Mouse (Mus musculus) hindbrain, embryonic 15.5 days (tissue): Measurements from ENCODE around the gene Rnf181. TPM values are rescaled to one million over a fixed set of nuclear protein-coding genes. Genes with fewer than 3 reads are reported as not detected.

ENCODE experiments used
- ATAC-seq: fragments of 200-750 bp; cut with Nextera tagmentation; 2 replicates; pipeline ENCODE4 v1.8.0; 2017; ENCODE audit warnings: low read depth, moderate number of reproducible peaks, moderate TSS enrichment; ENCODE audit not compliant: low FRiP score
- H3K27ac ChIP-seq: fragments of 300-500 bp; sonication (generic); replicated peaks from 2 replicates; pipeline ENCODE4 v1.5.1; 2015; ENCODE audit warnings: mild to moderate bottlenecking, inconsistent platforms
- H3K27me3 ChIP-seq: fragments of 300-500 bp; sonication (generic); 2 replicates; pipeline ENCODE4 v1.6.1; 2015; ENCODE audit warnings: control low read depth, inconsistent platforms
- H3K36me3 ChIP-seq: fragments of 300-500 bp; sonication (generic); 2 replicates; pipeline ENCODE4 v1.6.1; 2015; ENCODE audit warnings: control low read depth, inconsistent platforms
- H3K4me1 ChIP-seq: fragments of 300-500 bp; sonication (generic); replicated peaks from 2 replicates; pipeline ENCODE4 v1.6.1; 2015; ENCODE audit warnings: control low read depth, inconsistent platforms
- H3K4me2 ChIP-seq: fragments of 300-500 bp; sonication (generic); 2 replicates; pipeline ENCODE4 v1.6.1; 2015; ENCODE audit warnings: moderate library complexity, mild to moderate bottlenecking, inconsistent platforms
- H3K4me3 ChIP-seq: fragments of 300-500 bp; sonication (generic); 2 replicates; pipeline ENCODE4 v1.5.1; 2015; ENCODE audit warnings: mild to moderate bottlenecking, inconsistent platforms
- H3K9ac ChIP-seq: fragments of 300-500 bp; sonication (generic); 2 replicates; pipeline ENCODE4 v1.6.1; 2015; ENCODE audit warnings: inconsistent platforms
- H3K9me3 ChIP-seq: fragments of 300-500 bp; sonication (generic); 2 replicates; pipeline ENCODE4 v1.6.1; 2016; ENCODE audit warnings: control low read depth, inconsistent platforms
- WGBS: fragments of 180-500 bp; shearing (Covaris S2); methylation state at CpG from one replicate; pipeline ENCODE4 v1.1.7; 2015; 5-methylcytosine and 5-hydroxymethylcytosine counted together
- polyA plus RNA-seq: library from polyadenylated mRNA; unstranded; fragments of >200 nt; fragmentation: Nextera tagmentation; extraction: Ambion mirVana; gene quantifications from 2 replicates; pipeline ENCODE4 v1.2.1, GENCODE M21; 2015

Rnf181 gene
- polyA plus RNA-seq, 1 experiment from 2014 or later = 135 TPM

DNA sequence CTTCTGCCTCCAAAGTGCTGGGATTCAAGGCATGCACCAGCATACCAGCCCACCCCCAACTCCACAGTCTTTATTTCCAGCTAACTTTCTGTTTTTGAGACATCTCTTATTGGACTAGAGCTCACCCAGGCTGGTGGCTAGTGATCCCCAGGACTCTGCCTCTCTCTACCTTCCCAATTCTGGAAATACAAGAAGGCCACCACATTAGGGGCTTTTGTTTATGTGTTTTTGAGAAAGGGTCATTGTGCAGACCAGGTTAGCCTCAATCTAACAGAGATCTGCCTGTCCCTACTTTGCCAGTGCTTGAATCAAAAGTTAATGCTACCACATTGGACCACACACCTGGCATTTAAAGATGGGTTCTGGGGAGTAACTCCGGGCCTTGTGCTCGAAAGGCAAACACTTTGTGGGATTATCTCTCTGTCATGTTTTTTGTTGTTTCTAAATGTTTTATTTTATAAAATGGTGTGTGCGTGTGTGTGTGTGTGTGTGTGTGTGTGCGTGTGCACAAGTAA is 761 bp upstream of the Rnf181 start:
- H3K4me3 ChIP-seq = no peak overlapping the region
- ATAC-seq = no peak
- H3K9ac ChIP-seq = no peak overlapping the region
- no peaks in the 10 kb centered on the region for H3K36me3 ChIP-seq
- H3K27ac ChIP-seq = no peak overlapping the region
- no peaks in the 10 kb centered on the region for H3K9me3 ChIP-seq
- WGBS = 77% methylated on average over 4 of the region's 4 CpGs
- 0 out of 2 replicates have a peak, but pooled peaks cover 2% of the 10 kb centered on the region for H3K27me3 ChIP-seq
- H3K4me2 ChIP-seq = no peak overlapping the region
- H3K4me1 ChIP-seq = peaks cover 7% of the 10 kb centered on the region

DNA sequence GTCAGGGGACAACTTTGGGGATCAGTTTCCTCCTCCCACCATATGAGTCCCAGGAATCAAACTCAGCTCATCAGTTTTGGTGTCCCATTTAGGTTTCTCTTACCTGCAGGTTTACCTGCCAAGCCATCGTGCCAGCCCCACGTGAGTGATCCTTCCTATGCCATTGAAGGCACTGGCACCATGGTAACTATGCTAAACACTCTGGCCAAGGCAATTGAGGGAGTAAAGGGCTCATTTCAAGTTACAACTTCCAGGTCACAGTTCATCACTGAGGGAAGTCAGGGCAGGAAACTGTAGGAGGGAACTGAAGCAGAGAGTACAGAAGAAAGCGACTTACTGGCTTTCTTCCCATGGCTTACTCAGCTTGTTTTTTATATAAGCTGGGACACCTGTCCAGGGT is 452 bp downstream of the Rnf181 start:
- Histone ChIP-seq H3K27me3 (0 out of 2 replicates have a peak, but pooled peaks cover 2% of the 10 kb centered on the region), H3K4me1 (peaks cover 13% of the 10 kb centered on the region), H3K36me3 (no peaks in the 10 kb centered on the region), H3K4me2 (no peak overlapping the region), H3K9ac (no peak overlapping the region), H3K4me3 (no peak overlapping the region), H3K27ac (no peak overlapping the region), H3K9me3 (no peaks in the 10 kb centered on the region)
- WGBS = 66% methylated on average over 3 of the region's 3 CpGs
- ATAC-seq = no peak

DNA sequence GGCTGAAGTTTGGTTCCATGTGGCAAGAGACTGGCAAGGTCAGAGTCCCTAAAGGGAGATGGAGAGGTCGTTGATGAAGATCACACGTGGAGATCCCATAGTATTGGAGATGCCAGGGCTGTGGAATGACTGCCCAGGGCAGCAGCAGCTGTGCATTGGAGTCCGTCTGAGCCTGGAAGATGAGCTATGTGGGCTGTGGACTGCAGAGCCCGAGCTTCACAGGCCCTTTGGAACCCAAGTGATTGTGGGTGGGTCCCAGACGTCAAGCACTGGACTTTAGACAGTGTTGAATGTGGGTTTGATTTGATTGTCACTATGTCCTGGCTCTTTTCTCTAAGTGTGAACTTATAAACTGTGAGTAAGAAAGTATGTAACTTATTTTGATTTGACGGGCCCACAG is 1.8 kb downstream of the Rnf181 start:
- 0 out of 2 replicates have a peak, but pooled peaks cover 2% of the 10 kb centered on the region for H3K27me3 ChIP-seq
- no peak overlapping the region for H3K4me2 ChIP-seq
- peaks cover 25% of the 10 kb centered on the region for H3K4me1 ChIP-seq
- no peaks in the 10 kb centered on the region for H3K9me3 ChIP-seq
- peaks cover 6% of the 10 kb centered on the region; the same call in 1 of the 2 replicates for H3K36me3 ChIP-seq
- no peak for ATAC-seq
- no peak overlapping the region for H3K9ac ChIP-seq
- no peak overlapping the region for H3K27ac ChIP-seq
- H3K4me3 ChIP-seq = no peak overlapping the region
- WGBS = 74% methylated on average over 6 of the region's 6 CpGs

DNA sequence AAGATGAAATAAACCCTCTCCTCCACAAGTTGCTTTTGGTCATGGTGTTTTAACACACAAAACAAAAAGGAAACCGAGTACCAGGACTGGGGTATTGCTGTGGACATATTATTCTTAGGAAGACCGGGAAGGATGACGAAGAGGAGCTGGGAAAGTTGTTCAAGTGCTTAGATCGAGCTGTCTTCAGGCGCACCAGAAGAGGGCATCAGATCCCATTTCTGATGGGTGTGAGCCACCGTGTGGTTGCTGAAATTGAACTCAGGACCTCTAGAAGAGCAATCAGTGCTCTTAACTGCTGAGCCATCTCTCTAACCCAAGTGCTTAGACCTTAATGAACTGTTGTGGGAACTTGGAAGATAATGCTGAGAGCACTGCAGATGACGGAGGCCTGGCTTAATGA is 2.7 kb downstream of the Rnf181 start:
- ATAC-seq = no peak
- H3K9ac ChIP-seq = no peak overlapping the region
- 0 out of 2 replicates have a peak, but pooled peaks cover 2% of the 10 kb centered on the region for H3K27me3 ChIP-seq
- WGBS = 46% methylated on average over 7 of the region's 7 CpGs
- peaks cover 28% of the 10 kb centered on the region for H3K4me1 ChIP-seq
- H3K36me3 ChIP-seq = peaks cover 15% of the 10 kb centered on the region
- no peak overlapping the region for H3K4me2 ChIP-seq
- no peak overlapping the region for H3K27ac ChIP-seq
- H3K9me3 ChIP-seq = no peaks in the 10 kb centered on the region
- no peak overlapping the region for H3K4me3 ChIP-seq

GRCm38 (mm10) chr6:72362132-72363028 is 4.4 kb downstream of the Rnf181 start:
- Histone ChIP-seq H3K36me3 (peaks cover 23% of the 10 kb centered on the region), H3K27me3 (0 out of 2 replicates have a peak, but pooled peaks cover 2% of the 10 kb centered on the region), H3K4me2 (peak overlapping the region; percentile 92), H3K4me3 (peak overlapping the region; percentile 74), H3K4me1 (peaks cover 32% of the 10 kb centered on the region), H3K27ac (peak overlapping the region; percentile 90), H3K9me3 (no peaks in the 10 kb centered on the region), H3K9ac (peak overlapping the region; percentile 68)
- WGBS = 1% methylated on average over 42 of the region's 42 CpGs
- peak; percentile 99 for ATAC-seq

GRCm38 (mm10) chr6:72361121-72361551 is 5.6 kb downstream of the Rnf181 start:
- Histone ChIP-seq H3K9ac (peak overlapping the region; percentile 68), H3K27ac (no peak overlapping the region), H3K27me3 (0 out of 2 replicates have a peak, but pooled peaks cover 2% of the 10 kb centered on the region), H3K36me3 (peaks cover 23% of the 10 kb centered on the region), H3K4me1 (peaks cover 45% of the 10 kb centered on the region), H3K4me3 (peak overlapping the region; percentile 74), H3K4me2 (peak overlapping the region; percentile 92), H3K9me3 (no peaks in the 10 kb centered on the region)
- no peak for ATAC-seq
- 84% methylated on average over 5 of the region's 5 CpGs for WGBS

GRCm38 (mm10) chr6:72360599-72360935 is 6.2 kb downstream of the Rnf181 start:
- Histone ChIP-seq H3K4me3 (0 out of 2 replicates have a peak overlapping the region, but pooled peaks have one; percentile 74), H3K4me2 (peak overlapping the region; percentile 92; the same call in 1 of the 2 replicates), H3K4me1 (peaks cover 50% of the 10 kb centered on the region), H3K9ac (no peak overlapping the region), H3K9me3 (no peaks in the 10 kb centered on the region), H3K27me3 (0 out of 2 replicates have a peak, but pooled peaks cover 2% of the 10 kb centered on the region), H3K27ac (no peak overlapping the region), H3K36me3 (peaks cover 23% of the 10 kb centered on the region)
- 48% methylated on average over 7 of the region's 7 CpGs for WGBS
- no peak for ATAC-seq

GRCm38 (mm10) chr6:72359891-72360598 is 6.7 kb downstream of the Rnf181 start:
- Histone ChIP-seq H3K27me3 (0 out of 2 replicates have a peak, but pooled peaks cover 2% of the 10 kb centered on the region), H3K36me3 (peaks cover 23% of the 10 kb centered on the region), H3K27ac (no peak overlapping the region), H3K4me3 (no peak overlapping the region), H3K9me3 (no peaks in the 10 kb centered on the region), H3K9ac (no peak overlapping the region), H3K4me1 (peaks cover 50% of the 10 kb centered on the region), H3K4me2 (0 out of 2 replicates have a peak overlapping the region, but pooled peaks have one; percentile 1)
- 77% methylated on average over 11 of the region's 11 CpGs for WGBS
- ATAC-seq = no peak

DNA sequence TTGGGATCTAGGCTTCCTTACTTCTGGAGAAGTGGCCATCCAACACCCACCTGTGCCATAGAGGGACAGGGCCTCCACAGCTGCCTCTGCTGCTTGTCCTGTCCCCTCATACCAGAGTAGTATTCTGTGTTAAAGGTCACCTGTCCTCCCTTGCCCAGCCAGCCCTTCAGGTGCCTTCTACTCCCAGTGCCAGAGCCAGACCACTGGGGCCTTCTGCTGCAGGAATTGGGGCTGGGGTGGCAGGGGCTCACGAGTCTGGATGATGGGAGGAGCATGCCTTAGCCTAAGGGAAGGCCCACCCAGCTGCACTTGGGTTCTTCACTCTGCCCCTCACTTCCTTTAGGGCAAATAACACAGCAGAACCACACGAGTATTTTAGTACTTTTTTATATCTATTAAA is 7.4 kb downstream of the Rnf181 start:
- H3K4me2 ChIP-seq = no peak overlapping the region
- H3K27me3 ChIP-seq = 0 out of 2 replicates have a peak, but pooled peaks cover 1% of the 10 kb centered on the region
- peaks cover 23% of the 10 kb centered on the region for H3K36me3 ChIP-seq
- no peaks in the 10 kb centered on the region for H3K9me3 ChIP-seq
- H3K4me1 ChIP-seq = peaks cover 56% of the 10 kb centered on the region
- H3K27ac ChIP-seq = no peak overlapping the region
- no peak overlapping the region for H3K9ac ChIP-seq
- WGBS = 73% methylated on average over 2 of the region's 2 CpGs
- no peak overlapping the region for H3K4me3 ChIP-seq
- ATAC-seq = no peak

GRCm38 (mm10) chr6:72358086-72358764 is 8.5 kb downstream of the Rnf181 start:
- no peaks in the 10 kb centered on the region for H3K27me3 ChIP-seq
- ATAC-seq = no peak
- H3K9ac ChIP-seq = no peak overlapping the region
- peaks cover 59% of the 10 kb centered on the region for H3K4me1 ChIP-seq
- no peak overlapping the region for H3K4me3 ChIP-seq
- H3K9me3 ChIP-seq = no peaks in the 10 kb centered on the region
- peaks cover 23% of the 10 kb centered on the region for H3K36me3 ChIP-seq
- H3K27ac ChIP-seq = no peak overlapping the region
- no peak overlapping the region for H3K4me2 ChIP-seq
- WGBS = 92% methylated on average over 10 of the region's 10 CpGs
